Mouse (Mus musculus) hindbrain, embryonic 11.5 days (tissue): ENCODE data around the gene 9630041A04Rik. TPM values are rescaled to one million over a fixed set of nuclear protein-coding genes. Genes with fewer than 3 reads are reported as not detected.

Source experiments
- ATAC-seq: fragments of 200-750 bp; cut with Nextera tagmentation; 2 replicates; pipeline ENCODE4 v1.8.0; 2017; ENCODE audit warnings: mild to moderate bottlenecking, moderate TSS enrichment, moderate library complexity; ENCODE audit not compliant: low FRiP score
- DNase-seq: peaks from one replicate; pipeline ENCODE4 v3.0.0-alpha.2; 2015; ENCODE audit warnings: low spot score
- H3K27ac ChIP-seq: fragments of 300-500 bp; sonication (generic); 2 replicates; pipeline ENCODE4 v1.5.1; 2014; ENCODE audit warnings: mild to moderate bottlenecking, low read depth, low read length
- H3K27me3 ChIP-seq: fragments of 300-500 bp; sonication (generic); 2 replicates; pipeline ENCODE4 v1.6.1; 2014; ENCODE audit warnings: mild to moderate bottlenecking, low read length, moderate library complexity, mixed read lengths; ENCODE audit not compliant: control insufficient read depth, insufficient read depth
- H3K36me3 ChIP-seq: fragments of 300-500 bp; sonication (generic); 2 replicates; pipeline ENCODE4 v1.6.1; 2014; ENCODE audit warnings: mild to moderate bottlenecking, low read length, moderate library complexity, mixed read lengths; ENCODE audit not compliant: control insufficient read depth, insufficient read depth
- H3K4me1 ChIP-seq: fragments of 300-500 bp; sonication (generic); replicated peaks from 2 replicates; pipeline ENCODE4 v1.6.1; 2014; ENCODE audit warnings: low read length, mixed read lengths; ENCODE audit not compliant: control insufficient read depth, insufficient read depth
- H3K4me2 ChIP-seq: fragments of 300-500 bp; sonication (generic); replicated peaks from 2 replicates; pipeline ENCODE4 v1.6.1; 2014; ENCODE audit warnings: mild to moderate bottlenecking, low read depth, low read length
- H3K4me3 ChIP-seq: fragments of 300-500 bp; sonication (generic); 2 replicates; pipeline ENCODE4 v1.5.1; 2014; ENCODE audit warnings: low read depth, low read length
- H3K9ac ChIP-seq: fragments of 300-500 bp; sonication (generic); 2 replicates; pipeline ENCODE4 v1.6.1; 2014; ENCODE audit warnings: low read depth, low read length
- H3K9me3 ChIP-seq: fragments of 300-500 bp; sonication (generic); 2 replicates; pipeline ENCODE4 v1.6.1; 2016; ENCODE audit warnings: low read length; ENCODE audit not compliant: control insufficient read depth
- WGBS: fragments of 180-500 bp; shearing (Covaris S2); extraction: QIAGEN DNeasy Blood & Tissue Kit; methylation state at CpG from one replicate; pipeline ENCODE4 v1.1.7; 2014; 5-methylcytosine and 5-hydroxymethylcytosine counted together
- polyA plus RNA-seq: library from polyadenylated mRNA; unstranded; fragments of >200 nt; fragmentation: Nextera tagmentation; extraction: Ambion mirVana; gene quantifications from 2 replicates; pipeline ENCODE4 v1.2.1, GENCODE M21; 2014

Gene 9630041A04Rik
- polyA plus RNA-seq, 1 experiment from 2014 or later, result 0.28 TPM

- WGBS, result 53% methylated on average over 8 of the region's 8 CpGs
Measured at GRCm38 (mm10) chr9:101934887-101935286, 73.2 kb downstream of the 9630041A04Rik start.

GRCm38 (mm10) chr9:101938066-101938465, 76.4 kb downstream of the 9630041A04Rik start:
- Histone ChIP-seq H3K4me3 (no peak overlapping the region), H3K27ac (no peak overlapping the region), H3K36me3 (no peaks in the 10 kb centered on the region), H3K9ac (no peak overlapping the region), H3K4me1 (no peaks in the 10 kb centered on the region), H3K9me3 (no peaks in the 10 kb centered on the region), H3K27me3 (no peaks in the 10 kb centered on the region), H3K4me2 (no peak overlapping the region)
- WGBS, result 90% methylated on average over 4 of the region's 4 CpGs
- DNase-seq (no peak), ATAC-seq (no peak)

More at GRCm38 (mm10) chr9:101934887-101935286, 73.2 kb downstream of the 9630041A04Rik start:
- H3K9me3 ChIP-seq, result no peaks in the 10 kb centered on the region
- no peaks in the 10 kb centered on the region for H3K4me1 ChIP-seq
- H3K4me3 ChIP-seq, result no peak overlapping the region
- H3K27me3 ChIP-seq, result no peaks in the 10 kb centered on the region
- H3K9ac ChIP-seq, result no peak overlapping the region
- DNase-seq, result peak; percentile 40
- peak overlapping the region; percentile 39; the same call in 1 of the 2 replicates for H3K27ac ChIP-seq
- peak; percentile 71; the same call in 1 of the 2 replicates for ATAC-seq
- no peak overlapping the region for H3K4me2 ChIP-seq
- H3K36me3 ChIP-seq, result no peaks in the 10 kb centered on the region

- ATAC-seq, result no peak
- H3K27ac ChIP-seq, result no peak overlapping the region
Measured at GRCm38 (mm10) chr9:101939006-101939405, 77.4 kb downstream of the 9630041A04Rik start.

GRCm38 (mm10) chr9:101940182-101940581, 78.5 kb downstream of the 9630041A04Rik start:
- 69% methylated on average over 3 of the region's 3 CpGs for WGBS
- no peak overlapping the region for H3K4me2 ChIP-seq
- DNase-seq, result no peak

More at GRCm38 (mm10) chr9:101939006-101939405, 77.4 kb downstream of the 9630041A04Rik start:
- Histone ChIP-seq H3K4me2 (no peak overlapping the region), H3K9ac (no peak overlapping the region), H3K36me3 (no peaks in the 10 kb centered on the region), H3K9me3 (no peaks in the 10 kb centered on the region), H3K27me3 (no peaks in the 10 kb centered on the region), H3K4me3 (no peak overlapping the region), H3K4me1 (no peaks in the 10 kb centered on the region)
- WGBS, result 50% methylated on average over 5 of the region's 5 CpGs
- DNase-seq, result no peak

GRCm38 (mm10) chr9:101942058-101942669, 80.5 kb downstream of the 9630041A04Rik start:
- no peak overlapping the region for H3K4me2 ChIP-seq
- H3K9me3 ChIP-seq, result no peaks in the 10 kb centered on the region
- no peaks in the 10 kb centered on the region for H3K27me3 ChIP-seq
- no peak overlapping the region for H3K27ac ChIP-seq
- H3K36me3 ChIP-seq, result no peaks in the 10 kb centered on the region
- no peaks in the 10 kb centered on the region for H3K4me1 ChIP-seq
- no peak overlapping the region for H3K4me3 ChIP-seq
- ATAC-seq, result no peak
- H3K9ac ChIP-seq, result no peak overlapping the region
- DNase-seq, result no peak
- WGBS, result 91% methylated on average over 9 of the region's 9 CpGs

More at GRCm38 (mm10) chr9:101940182-101940581, 78.5 kb downstream of the 9630041A04Rik start:
- H3K4me3 ChIP-seq, result no peak overlapping the region
- ATAC-seq, result no peak
- no peak overlapping the region for H3K27ac ChIP-seq
- H3K4me1 ChIP-seq, result no peaks in the 10 kb centered on the region
- H3K27me3 ChIP-seq, result no peaks in the 10 kb centered on the region
- H3K9me3 ChIP-seq, result no peaks in the 10 kb centered on the region
- no peaks in the 10 kb centered on the region for H3K36me3 ChIP-seq
- H3K9ac ChIP-seq, result no peak overlapping the region

GRCm38 (mm10) chr9:101945326-101945725, 83.7 kb downstream of the 9630041A04Rik start:
- H3K4me1 ChIP-seq, result no peaks in the 10 kb centered on the region; the same call in 1 of the 2 replicates
- no peaks in the 10 kb centered on the region for H3K9me3 ChIP-seq
- 53% methylated on average over 7 of the region's 7 CpGs for WGBS
- H3K4me3 ChIP-seq, result no peak overlapping the region
- H3K27me3 ChIP-seq, result no peaks in the 10 kb centered on the region
- H3K36me3 ChIP-seq, result no peaks in the 10 kb centered on the region
- no peak overlapping the region for H3K27ac ChIP-seq
- H3K9ac ChIP-seq, result no peak overlapping the region
- ATAC-seq (no peak), DNase-seq (no peak)
- H3K4me2 ChIP-seq, result no peak overlapping the region

- Histone ChIP-seq H3K27me3 (no peaks in the 10 kb centered on the region), H3K4me3 (no peak overlapping the region), H3K9me3 (no peaks in the 10 kb centered on the region), H3K36me3 (no peaks in the 10 kb centered on the region), H3K4me2 (no peak overlapping the region), H3K9ac (no peak overlapping the region), H3K27ac (no peak overlapping the region), H3K4me1 (no peaks in the 10 kb centered on the region; the same call in 1 of the 2 replicates)
- no peak for DNase-seq
- no peak for ATAC-seq
- 90% methylated on average over 4 of the region's 4 CpGs for WGBS
Measured at GRCm38 (mm10) chr9:101945814-101946213, 84.2 kb downstream of the 9630041A04Rik start.

GRCm38 (mm10) chr9:101950101-101950500, 88.5 kb downstream of the 9630041A04Rik start:
- Histone ChIP-seq H3K9ac (0 out of 2 replicates have a peak overlapping the region, but pooled peaks have one; percentile 1), H3K4me3 (no peak overlapping the region), H3K27ac (peak overlapping the region; percentile 25; the same call in 1 of the 2 replicates), H3K27me3 (no peaks in the 10 kb centered on the region), H3K4me2 (no peak overlapping the region), H3K9me3 (no peaks in the 10 kb centered on the region), H3K4me1 (no peaks in the 10 kb centered on the region; the same call in 1 of the 2 replicates), H3K36me3 (no peaks in the 10 kb centered on the region)
- WGBS, result 13% methylated on average over 3 of the region's 3 CpGs
- ATAC-seq (no peak), DNase-seq (peak; percentile 17)

- H3K9ac ChIP-seq, result no peak overlapping the region
- ATAC-seq (no peak), DNase-seq (no peak)
- H3K4me2 ChIP-seq, result no peak overlapping the region
- H3K9me3 ChIP-seq, result no peaks in the 10 kb centered on the region
- no peak overlapping the region for H3K27ac ChIP-seq
- H3K36me3 ChIP-seq, result no peaks in the 10 kb centered on the region
- no peak overlapping the region for H3K4me3 ChIP-seq
- no peaks in the 10 kb centered on the region for H3K27me3 ChIP-seq
- no peaks in the 10 kb centered on the region; the same call in 1 of the 2 replicates for H3K4me1 ChIP-seq
- WGBS, result 68% methylated on average over 4 of the region's 4 CpGs
Measured at GRCm38 (mm10) chr9:101954529-101954928, 92.9 kb downstream of the 9630041A04Rik start.
